Mouse (Mus musculus) liver, embryonic 11.5 days (tissue): ENCODE measurements around the gene Olfr1055. TPM values are rescaled to one million over a fixed set of nuclear protein-coding genes. Genes with fewer than 3 reads are reported as not detected.
"Not testable (repeated sequence)": the region's sequence is repeated elsewhere in the genome, so short reads cannot be mapped to it uniquely, and the experiment has no call there.

Experiments used
- ATAC-seq: fragments of 200-750 bp; cut with Nextera tagmentation; replicated peaks from 2 replicates; pipeline ENCODE4 v1.8.0; 2017; ENCODE audit warnings: moderate number of reproducible peaks, mild to moderate bottlenecking, moderate TSS enrichment, moderate library complexity; ENCODE audit not compliant: low FRiP score
- DNase-seq: peaks from one replicate; pipeline ENCODE4 v3.0.0-alpha.2; 2017; ENCODE audit warnings: low spot score
- H3K27ac ChIP-seq: fragments of 300-500 bp; sonication (generic); 2 replicates; pipeline ENCODE4 v1.5.1; 2014; ENCODE audit warnings: mild to moderate bottlenecking, low read depth, low read length, control low read depth
- H3K27me3 ChIP-seq: fragments of 300-500 bp; sonication (generic); replicated peaks from 2 replicates; pipeline ENCODE4 v1.6.1; 2014; ENCODE audit warnings: low read length, mixed read lengths; ENCODE audit not compliant: control insufficient read depth, insufficient read depth
- H3K36me3 ChIP-seq: fragments of 300-500 bp; sonication (generic); 2 replicates; pipeline ENCODE4 v1.6.1; 2014; ENCODE audit warnings: mild to moderate bottlenecking, low read length, moderate library complexity, mixed read lengths; ENCODE audit not compliant: control insufficient read depth, insufficient read depth
- H3K4me1 ChIP-seq: fragments of 300-500 bp; sonication (generic); replicated peaks from 2 replicates; pipeline ENCODE4 v1.6.1; 2014; ENCODE audit warnings: low read length, mixed read lengths; ENCODE audit not compliant: control insufficient read depth, insufficient read depth
- H3K4me2 ChIP-seq: fragments of 300-500 bp; sonication (generic); 2 replicates; pipeline ENCODE4 v1.6.1; 2014; ENCODE audit warnings: mild to moderate bottlenecking, control low read depth, moderate library complexity
- H3K4me3 ChIP-seq: fragments of 300-500 bp; sonication (generic); 2 replicates; pipeline ENCODE4 v1.5.1; 2014; ENCODE audit warnings: low read depth, low read length, control low read depth
- H3K9ac ChIP-seq: fragments of 300-500 bp; sonication (generic); 2 replicates; pipeline ENCODE4 v1.6.1; 2014; ENCODE audit warnings: low read depth, low read length, control low read depth
- H3K9me3 ChIP-seq: fragments of 300-500 bp; sonication (generic); 2 replicates; pipeline ENCODE4 v1.6.1; 2016; ENCODE audit warnings: low read length, inconsistent platforms, mixed read lengths; ENCODE audit not compliant: control insufficient read depth
- WGBS: fragments of 180-500 bp; shearing (Covaris S2); extraction: QIAGEN DNeasy Blood & Tissue Kit; methylation state at CpG from one replicate; pipeline ENCODE4 v1.1.7; 2014; 5-methylcytosine and 5-hydroxymethylcytosine counted together
- polyA plus RNA-seq: library from polyadenylated mRNA; unstranded; fragments of >200 nt; fragmentation: Nextera tagmentation; extraction: Ambion mirVana; gene quantifications from 2 replicates; pipeline ENCODE4 v1.2.1, GENCODE M21; 2014

Olfr1055 gene
- polyA plus RNA-seq, result not detected in 2 replicates

- DNase-seq (no peak), ATAC-seq (no peak)
- H3K9me3 ChIP-seq, result no peaks in the 10 kb centered on the region
- WGBS, result 89% methylated on average over 5 of the region's 5 CpGs
- H3K4me3 ChIP-seq, result no peak within 1 kb of the TSS
- H3K27me3 ChIP-seq, result no peaks in the 10 kb centered on the region
- no peaks in the 10 kb centered on the region for H3K4me1 ChIP-seq
- H3K4me2 ChIP-seq, result no peak within 1 kb of the TSS
- H3K27ac ChIP-seq, result no peak within 1 kb of the TSS
- no peak within 1 kb of the TSS for H3K9ac ChIP-seq
- no peaks in the 10 kb centered on the region for H3K36me3 ChIP-seq
These were observed at the start of gene Olfr1055 for GRCm38 (mm10) chr2:86350184-86350583. TSS of gene Olfr1055 (minus strand) at chr2:86350284.

DNA sequence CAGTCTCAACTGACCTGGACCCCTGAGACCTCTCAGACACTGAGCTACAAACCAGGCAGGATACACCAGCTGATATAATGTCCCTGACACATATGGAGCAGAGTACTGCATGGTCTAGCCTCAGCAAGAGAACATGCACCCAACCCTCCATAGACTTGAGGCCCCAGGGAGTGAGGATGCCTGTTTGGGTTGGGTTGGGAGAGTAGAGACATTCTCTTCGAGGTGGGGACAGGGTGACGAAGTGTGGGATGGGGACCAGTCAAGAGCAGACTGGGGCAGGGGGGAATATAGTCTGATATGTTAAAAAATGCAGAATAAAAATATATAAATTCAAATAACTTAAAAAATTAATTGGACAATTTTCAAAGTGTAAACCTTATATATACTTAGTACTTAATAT lies 45.0 kb upstream of the Olfr1055 start:
- H3K9me3 ChIP-seq, result no peaks in the 10 kb centered on the region
- DNase-seq (no peak), ATAC-seq (no peak)
- no peaks in the 10 kb centered on the region for H3K36me3 ChIP-seq
- H3K4me1 ChIP-seq, result no peaks in the 10 kb centered on the region
- no peak overlapping the region for H3K4me3 ChIP-seq
- WGBS, result 76% methylated on average over 2 of the region's 2 CpGs
- H3K27ac ChIP-seq, result no peak overlapping the region
- H3K9ac ChIP-seq, result no peak overlapping the region
- H3K27me3 ChIP-seq, result no peaks in the 10 kb centered on the region
- no peak overlapping the region for H3K4me2 ChIP-seq

DNA sequence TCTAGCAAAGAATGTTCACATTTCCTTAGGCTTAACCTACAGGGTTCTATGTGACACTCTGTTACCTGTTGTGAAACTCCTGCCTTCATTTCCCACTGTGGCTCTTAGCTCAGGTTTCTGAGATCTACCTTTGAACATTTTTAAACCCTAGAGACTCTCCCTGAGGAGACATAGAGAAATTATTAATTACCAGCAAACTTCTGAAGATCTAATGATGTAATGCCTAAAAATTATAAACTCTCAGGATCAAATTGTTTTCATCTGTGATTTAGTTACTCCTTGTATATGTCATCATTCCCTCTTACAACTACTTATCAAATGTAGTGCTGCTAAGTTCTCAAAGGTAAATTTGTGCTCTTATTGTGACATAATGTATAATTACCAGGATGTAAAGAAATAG lies 38.4 kb upstream of the Olfr1055 start, which contains the start of gene Olfr1058:
Olfr1058 (minus strand) TSS at position 101 of the 400 bp plus-strand sequence.
- H3K4me3 ChIP-seq, H3K36me3 ChIP-seq, H3K9me3 ChIP-seq, H3K4me2 ChIP-seq, ATAC-seq, H3K4me1 ChIP-seq, DNase-seq, H3K9ac ChIP-seq, H3K27ac ChIP-seq, H3K27me3 ChIP-seq: not testable (repeated sequence)

- Histone ChIP-seq H3K4me3 (no peak within 1 kb of the TSS), H3K4me2 (no peak within 1 kb of the TSS), H3K4me1 (no peaks in the 10 kb centered on the region), H3K27ac (no peak within 1 kb of the TSS), H3K9ac (no peak within 1 kb of the TSS), H3K27me3 (no peaks in the 10 kb centered on the region), H3K36me3 (no peaks in the 10 kb centered on the region), H3K9me3 (no peaks in the 10 kb centered on the region)
- ATAC-seq, result no peak
- no peak for DNase-seq
These were observed 28.2 kb upstream of the Olfr1055 start, which contains the start of gene Olfr1057 for GRCm38 (mm10) chr2:86378293-86378692. TSS of gene Olfr1057 (minus strand) at chr2:86378393.

DNA sequence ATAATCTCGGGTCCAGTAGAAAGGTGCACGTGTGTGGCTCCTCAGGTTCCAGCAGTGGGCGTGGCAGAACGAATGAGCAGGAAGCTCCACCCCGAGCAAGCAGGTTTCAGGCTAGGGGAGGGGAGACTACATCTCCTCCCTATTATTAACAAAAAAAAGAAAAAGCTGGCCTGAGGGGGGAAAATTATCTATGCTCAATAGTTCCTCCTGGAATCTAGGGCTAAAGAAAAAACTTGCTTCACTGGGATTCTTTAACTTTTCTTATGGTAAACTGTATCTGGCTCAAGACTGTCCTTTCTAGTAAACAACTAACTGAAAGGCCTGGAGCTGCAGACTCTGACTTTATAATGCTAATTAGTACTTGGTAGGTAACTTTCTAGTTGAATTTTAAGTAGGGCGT lies 16.3 kb upstream of the Olfr1055 start:
- not testable (repeated sequence) for H3K27me3 ChIP-seq, H3K4me2 ChIP-seq, H3K4me3 ChIP-seq, H3K9me3 ChIP-seq, H3K27ac ChIP-seq, ATAC-seq, H3K4me1 ChIP-seq, H3K36me3 ChIP-seq, DNase-seq, H3K9ac ChIP-seq
- WGBS, result no CpG with 5 or more reads among the region's 6 CpGs

DNA sequence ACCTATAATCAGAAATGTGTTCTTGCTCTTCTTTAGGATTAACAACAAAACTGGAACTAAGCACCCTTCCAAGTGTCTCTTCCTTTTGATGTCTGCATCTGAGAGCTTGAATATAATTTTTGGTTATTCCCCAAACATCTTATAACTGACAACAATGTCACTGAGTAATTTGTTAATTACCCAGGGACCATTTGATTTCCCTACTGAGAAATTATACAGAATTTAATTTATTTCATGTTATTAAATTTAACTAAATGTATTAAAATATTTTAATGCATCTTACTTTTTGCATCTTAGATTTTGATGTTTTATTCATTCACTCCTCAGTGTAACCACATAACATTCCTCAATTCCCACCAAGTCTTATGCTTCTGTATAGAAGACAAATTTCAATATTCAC lies 12.3 kb upstream of the Olfr1055 start, which contains the start of gene Olfr1056:
Olfr1056 (minus strand) TSS at position 101 of the 400 bp plus-strand sequence.
- no peak within 1 kb of the TSS for H3K4me3 ChIP-seq
- no peaks in the 10 kb centered on the region for H3K9me3 ChIP-seq
- no peak for ATAC-seq
- H3K4me2 ChIP-seq, result no peak within 1 kb of the TSS
- DNase-seq, result no peak
- H3K36me3 ChIP-seq, result no peaks in the 10 kb centered on the region
- H3K27me3 ChIP-seq, result no peaks in the 10 kb centered on the region
- no peaks in the 10 kb centered on the region for H3K4me1 ChIP-seq
- no peak within 1 kb of the TSS for H3K9ac ChIP-seq
- no peak within 1 kb of the TSS for H3K27ac ChIP-seq

- not testable (repeated sequence) for ATAC-seq, H3K4me3 ChIP-seq, H3K27me3 ChIP-seq, H3K4me2 ChIP-seq, H3K9me3 ChIP-seq, H3K9ac ChIP-seq, H3K4me1 ChIP-seq, H3K27ac ChIP-seq, H3K36me3 ChIP-seq, DNase-seq
- 89% methylated on average over 1 of the region's 1 CpGs for WGBS
These were observed 1.7 kb upstream of the Olfr1055 start for GRCm38 (mm10) chr2:86351751-86352150.

DNA sequence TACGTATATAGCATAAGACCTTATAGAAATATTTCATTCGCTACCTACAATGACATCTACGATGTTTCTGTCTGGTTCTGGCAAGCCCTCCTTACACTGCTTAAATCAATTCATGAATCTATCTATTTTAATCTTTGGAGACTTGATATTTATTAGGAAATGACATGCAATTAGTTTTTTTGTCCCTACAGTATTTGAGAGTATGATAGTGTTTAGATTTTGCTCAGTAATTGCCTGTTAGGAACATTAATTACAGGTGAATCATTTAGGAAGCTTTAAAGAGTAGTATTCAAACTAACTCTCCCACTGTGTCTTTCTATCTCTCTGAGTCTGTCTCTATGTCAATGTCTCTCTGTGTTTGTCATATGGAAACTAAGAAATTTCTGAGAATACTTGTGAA lies 14.8 kb downstream of the Olfr1055 start, which contains the start of gene Olfr1054:
Olfr1054 (minus strand) TSS at position 101 of the 400 bp plus-strand sequence.
- no peak within 1 kb of the TSS for H3K4me2 ChIP-seq
- H3K36me3 ChIP-seq, result no peaks in the 10 kb centered on the region
- no peak within 1 kb of the TSS for H3K27ac ChIP-seq
- 89% methylated on average over 3 of the region's 3 CpGs for WGBS
- ATAC-seq (no peak), DNase-seq (no peak)
- H3K4me3 ChIP-seq, result no peak within 1 kb of the TSS
- H3K9ac ChIP-seq, result no peak within 1 kb of the TSS
- no peaks in the 10 kb centered on the region for H3K9me3 ChIP-seq
- H3K4me1 ChIP-seq, result no peaks in the 10 kb centered on the region
- H3K27me3 ChIP-seq, result no peaks in the 10 kb centered on the region

- WGBS, result 60% methylated on average over 3 of the region's 3 CpGs
- Histone ChIP-seq H3K9ac (no peak within 1 kb of the TSS), H3K27ac (no peak within 1 kb of the TSS), H3K4me1 (no peaks in the 10 kb centered on the region), H3K27me3 (no peaks in the 10 kb centered on the region), H3K4me3 (no peak within 1 kb of the TSS), H3K4me2 (no peak within 1 kb of the TSS), H3K9me3 (no peaks in the 10 kb centered on the region), H3K36me3 (no peaks in the 10 kb centered on the region)
- ATAC-seq (no peak), DNase-seq (no peak)
These were observed 34.9 kb downstream of the Olfr1055 start, which contains the start of gene Olfr1053 for GRCm38 (mm10) chr2:86315184-86315583. TSS of gene Olfr1053 (minus strand) at chr2:86315284.
